Mouse (Mus musculus) cerebellum, adult (tissue): ENCODE data around the gene Zfp541.

Source experiments
- ATAC-seq: cut with Nextera tagmentation; 2 replicates; pipeline ENCODE4 v1.9.2; 2017; ENCODE audit warnings: mild to moderate bottlenecking, moderate library complexity, mixed read lengths; ENCODE audit not compliant: insufficient number of reproducible peaks, low FRiP score, low TSS enrichment

Zfp541 gene

GRCm38 (mm10) chr7:16043861-16044435 lies 17.7 kb upstream of the Zfp541 start:
- no peak for ATAC-seq

- ATAC-seq: no peak
Measured at GRCm38 (mm10) chr7:16044531-16044930, 17.1 kb upstream of the Zfp541 start.

GRCm38 (mm10) chr7:16045538-16045937 lies 16.1 kb upstream of the Zfp541 start:
- ATAC-seq: no peak

GRCm38 (mm10) chr7:16046101-16046480 lies 15.5 kb upstream of the Zfp541 start:
- no peak for ATAC-seq

- ATAC-seq: peak; percentile 43
Measured at GRCm38 (mm10) chr7:16046481-16047337, 14.9 kb upstream of the Zfp541 start.

- 0 out of 2 replicates have a peak, but pooled peaks have one; percentile 27 for ATAC-seq
Measured at GRCm38 (mm10) chr7:16047338-16048146, 14.1 kb upstream of the Zfp541 start, which contains the start of gene Bicra. Gene Bicra (minus strand): TSS chr7:16047921.

GRCm38 (mm10) chr7:16048164-16048564 lies 13.4 kb upstream of the Zfp541 start:
- ATAC-seq: peak; percentile 79

- ATAC-seq: peak; percentile 8; the same call in 1 of the 2 replicates
Measured at GRCm38 (mm10) chr7:16048675-16049575, 12.7 kb upstream of the Zfp541 start.

GRCm38 (mm10) chr7:16049576-16049915 lies 12.1 kb upstream of the Zfp541 start:
- ATAC-seq: no peak

- ATAC-seq: no peak
Measured at GRCm38 (mm10) chr7:16050600-16050999, 11.0 kb upstream of the Zfp541 start.

- ATAC-seq: peak; percentile 37; the same call in 1 of the 2 replicates
Measured at GRCm38 (mm10) chr7:16051883-16052595, 9.6 kb upstream of the Zfp541 start.

GRCm38 (mm10) chr7:16052684-16053083 lies 8.9 kb upstream of the Zfp541 start:
- peak; percentile 37; the same call in 1 of the 2 replicates for ATAC-seq

- no peak for ATAC-seq
Measured at GRCm38 (mm10) chr7:16053105-16053504, 8.5 kb upstream of the Zfp541 start.

- no peak for ATAC-seq
Measured at GRCm38 (mm10) chr7:16054966-16055365, 6.6 kb upstream of the Zfp541 start.

GRCm38 (mm10) chr7:16055665-16056064 lies 5.9 kb upstream of the Zfp541 start:
- ATAC-seq: no peak

- ATAC-seq: no peak
Measured at GRCm38 (mm10) chr7:16056459-16057135, 5.0 kb upstream of the Zfp541 start.

GRCm38 (mm10) chr7:16057136-16057534 lies 4.5 kb upstream of the Zfp541 start:
- no peak for ATAC-seq

GRCm38 (mm10) chr7:16062099-16062420 lies 446 bp downstream of the Zfp541 start:
- ATAC-seq: no peak

GRCm38 (mm10) chr7:16063490-16063889 lies 1.9 kb downstream of the Zfp541 start:
- ATAC-seq: no peak
